Mouse (Mus musculus) CD4-positive, CD25-positive, alpha-beta regulatory T cell, adult 2 months (primary cell): ENCODE results near the gene Fam229a.
"Not testable (repeated sequence)": the region's sequence is repeated elsewhere in the genome, so short reads cannot be mapped to it uniquely, and the experiment has no call there.

Experiments
- DNase-seq: peaks from one replicate; pipeline ENCODE4 v3.0.0-alpha.2; 2012; ENCODE audit warnings: low read depth, low spot score

The Fam229a gene

GRCm38 (mm10) chr4:129518519-129518918 lies 27.5 kb downstream of the Fam229a start:
- no peak for DNase-seq

DNA sequence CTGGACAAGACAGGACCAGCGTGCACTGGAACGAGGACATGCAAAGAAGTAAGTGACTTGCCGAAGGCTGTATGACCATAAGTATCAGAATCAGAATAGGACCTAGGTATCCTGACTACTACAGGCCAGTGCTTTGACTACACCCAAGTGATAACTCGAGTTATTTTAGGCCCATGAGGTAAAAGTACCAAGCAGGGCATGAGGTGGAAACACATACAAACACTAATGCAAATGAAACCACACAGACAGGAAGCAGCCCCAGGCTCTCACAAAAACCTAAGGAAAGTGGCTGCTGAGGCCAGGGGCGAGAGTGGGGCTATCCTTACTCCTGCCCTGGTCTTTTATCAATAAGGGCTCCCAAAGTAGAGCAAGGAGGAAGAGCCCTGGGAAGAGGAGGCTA lies 34.3 kb downstream of the Fam229a start:
- peak; percentile 38 for DNase-seq

DNA sequence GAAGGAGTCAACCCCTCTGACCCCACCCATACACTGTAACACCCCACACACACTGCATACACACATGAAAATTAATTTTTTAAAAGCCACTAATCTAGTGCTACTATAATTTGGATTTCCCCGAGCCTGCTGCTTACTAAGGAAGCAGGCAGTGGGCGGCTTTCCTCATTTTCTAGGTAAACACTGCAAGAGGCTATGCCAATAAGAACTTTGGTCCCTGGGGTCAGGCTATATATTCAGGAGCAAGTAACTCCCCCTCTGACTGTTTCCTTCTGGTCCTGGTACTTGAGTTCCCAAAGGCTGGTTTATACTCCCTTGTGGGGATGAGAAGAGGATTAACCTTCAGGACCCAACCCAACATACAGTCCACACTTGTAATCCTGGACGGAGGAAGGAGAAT lies 34.9 kb downstream of the Fam229a start:
- DNase-seq = no peak

- not testable (repeated sequence) for DNase-seq
Measured at GRCm38 (mm10) chr4:129528901-129529300, 37.9 kb downstream of the Fam229a start.

DNA sequence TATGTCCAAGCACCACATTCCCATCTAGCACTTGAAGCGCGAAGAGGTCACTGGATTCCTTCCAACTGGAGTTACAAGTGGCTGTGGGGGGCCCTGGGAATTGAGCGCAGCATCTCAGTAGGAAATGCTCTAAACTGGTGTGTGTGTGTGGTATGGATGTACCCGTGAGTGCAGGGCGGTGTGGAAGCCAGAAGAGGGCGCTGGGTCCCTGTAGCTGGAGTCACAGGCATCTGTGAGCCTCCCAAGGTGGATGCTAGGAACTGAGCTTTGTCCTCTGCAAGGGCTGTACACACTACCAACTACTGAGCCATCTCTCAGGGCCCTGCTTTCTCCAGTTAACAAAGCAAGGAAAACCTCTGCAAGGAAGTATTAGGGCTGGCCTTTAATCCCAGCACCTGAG lies 49.0 kb downstream of the Fam229a start:
- peak; percentile 75 for DNase-seq
